Mouse (Mus musculus) forebrain, embryonic 11.5 days (tissue): ENCODE data around the gene Fmo2. TPM values are rescaled to one million over a fixed set of nuclear protein-coding genes. Genes with fewer than 3 reads are reported as not detected.
A peak's percentile ranks its signal among the peaks of the same experiment; 100 is the strongest.

ENCODE experiments used
- ATAC-seq: fragments of 200-750 bp; cut with Nextera tagmentation; replicated peaks from 2 replicates; pipeline ENCODE4 v1.8.0; 2017; ENCODE audit warnings: moderate TSS enrichment; ENCODE audit not compliant: low FRiP score
- DNase-seq: peaks from one replicate; pipeline ENCODE4 v3.0.0-alpha.2; 2017; ENCODE audit warnings: low spot score
- H3K27ac ChIP-seq: fragments of 300-500 bp; sonication (generic); 2 replicates; pipeline ENCODE4 v1.5.1; 2014; ENCODE audit warnings: low read depth, low read length
- H3K27me3 ChIP-seq: fragments of 300-500 bp; sonication (generic); 2 replicates; pipeline ENCODE4 v1.6.1; 2014; ENCODE audit warnings: mild to moderate bottlenecking, low read length, mixed read lengths; ENCODE audit not compliant: control insufficient read depth, insufficient read depth
- H3K36me3 ChIP-seq: fragments of 300-500 bp; sonication (generic); 2 replicates; pipeline ENCODE4 v1.6.1; 2014; ENCODE audit warnings: mild to moderate bottlenecking, low read length, moderate library complexity, mixed read lengths; ENCODE audit not compliant: control insufficient read depth, insufficient read depth
- H3K4me1 ChIP-seq: fragments of 300-500 bp; sonication (generic); replicated peaks from 2 replicates; pipeline ENCODE4 v1.6.1; 2014; ENCODE audit warnings: low read length, mixed read lengths; ENCODE audit not compliant: control insufficient read depth, insufficient read depth
- H3K4me2 ChIP-seq: fragments of 300-500 bp; sonication (generic); 2 replicates; pipeline ENCODE4 v1.6.1; 2014; ENCODE audit warnings: low read depth, mild to moderate bottlenecking, low read length, moderate library complexity, mixed read lengths; ENCODE audit not compliant: severe bottlenecking
- H3K4me3 ChIP-seq: fragments of 300-500 bp; sonication (generic); 2 replicates; pipeline ENCODE4 v1.5.1; 2014; ENCODE audit warnings: low read depth, low read length
- H3K9ac ChIP-seq: fragments of 300-500 bp; sonication (generic); 2 replicates; pipeline ENCODE4 v1.6.1; 2014; ENCODE audit warnings: low read length
- H3K9me3 ChIP-seq: fragments of 300-500 bp; sonication (generic); 2 replicates; pipeline ENCODE4 v1.6.1; 2016; ENCODE audit warnings: low read length, mixed read lengths; ENCODE audit not compliant: control insufficient read depth
- WGBS: fragments of 180-500 bp; shearing (Covaris S2); extraction: QIAGEN DNeasy Blood & Tissue Kit; methylation state at CpG from one replicate; pipeline ENCODE4 v1.1.7; 2014; 5-methylcytosine and 5-hydroxymethylcytosine counted together
- polyA plus RNA-seq: library from polyadenylated mRNA; unstranded; fragments of >200 nt; fragmentation: Nextera tagmentation; extraction: Ambion mirVana; gene quantifications from 2 replicates; pipeline ENCODE4 v1.2.1, GENCODE M21; 2014

Fmo2 gene
- polyA plus RNA-seq, 1 experiment from 2014 or later, result 0.13 TPM

DNA sequence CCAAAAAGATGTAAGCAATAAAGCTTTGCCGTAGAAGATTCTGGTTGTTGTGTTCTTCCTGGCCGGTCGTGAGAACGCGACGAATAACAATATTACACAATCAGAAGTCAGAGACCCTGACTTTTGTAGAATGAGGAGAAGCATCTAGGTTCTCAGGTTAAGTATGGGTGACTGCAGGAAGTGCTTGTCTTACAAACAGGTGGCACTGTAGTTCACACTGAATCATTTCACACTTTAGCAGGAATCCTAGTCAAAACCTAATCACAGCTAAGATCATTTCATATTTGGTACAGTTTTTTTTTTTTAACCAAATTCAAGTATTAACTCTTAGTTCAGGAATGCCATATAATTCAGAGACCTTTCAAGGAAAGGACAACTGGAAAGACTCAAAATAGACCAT lies 51.0 kb downstream of the Fmo2 start:
- no peak overlapping the region for H3K4me3 ChIP-seq
- no peaks in the 10 kb centered on the region for H3K27me3 ChIP-seq
- ATAC-seq (no peak), DNase-seq (no peak)
- no peak overlapping the region for H3K4me2 ChIP-seq
- H3K9ac ChIP-seq, result no peak overlapping the region
- no peaks in the 10 kb centered on the region for H3K9me3 ChIP-seq
- no peaks in the 10 kb centered on the region for H3K4me1 ChIP-seq
- no peaks in the 10 kb centered on the region for H3K36me3 ChIP-seq
- H3K27ac ChIP-seq, result no peak overlapping the region
- WGBS, result 94% methylated on average over 6 of the region's 6 CpGs

DNA sequence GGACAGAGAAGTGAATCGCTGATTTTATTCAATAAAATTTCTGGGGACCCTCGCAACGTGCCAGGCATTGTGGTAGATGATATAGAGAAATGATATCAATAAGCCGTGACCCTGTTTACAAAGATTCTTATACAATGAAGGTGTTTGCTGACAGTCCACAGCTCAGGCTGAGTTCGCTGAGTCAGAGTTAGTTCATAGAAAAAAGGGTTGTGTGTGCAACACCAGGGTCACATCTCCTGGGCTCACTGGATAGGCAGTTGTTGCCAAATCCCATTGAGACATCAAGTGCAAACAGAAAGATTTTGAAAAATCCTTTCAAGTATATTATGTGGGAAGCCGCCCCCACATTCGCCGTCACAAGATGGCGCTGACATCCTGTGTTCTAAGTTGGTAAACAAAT lies 58.3 kb downstream of the Fmo2 start:
- ATAC-seq (no peak), DNase-seq (no peak)
- WGBS, result 97% methylated on average over 9 of the region's 9 CpGs
- H3K9ac ChIP-seq, result no peak overlapping the region
- H3K4me3 ChIP-seq, result no peak overlapping the region
- no peak overlapping the region for H3K4me2 ChIP-seq
- no peak overlapping the region for H3K27ac ChIP-seq
- no peaks in the 10 kb centered on the region for H3K9me3 ChIP-seq
- H3K27me3 ChIP-seq, result no peaks in the 10 kb centered on the region
- H3K4me1 ChIP-seq, result no peaks in the 10 kb centered on the region
- H3K36me3 ChIP-seq, result no peaks in the 10 kb centered on the region

DNA sequence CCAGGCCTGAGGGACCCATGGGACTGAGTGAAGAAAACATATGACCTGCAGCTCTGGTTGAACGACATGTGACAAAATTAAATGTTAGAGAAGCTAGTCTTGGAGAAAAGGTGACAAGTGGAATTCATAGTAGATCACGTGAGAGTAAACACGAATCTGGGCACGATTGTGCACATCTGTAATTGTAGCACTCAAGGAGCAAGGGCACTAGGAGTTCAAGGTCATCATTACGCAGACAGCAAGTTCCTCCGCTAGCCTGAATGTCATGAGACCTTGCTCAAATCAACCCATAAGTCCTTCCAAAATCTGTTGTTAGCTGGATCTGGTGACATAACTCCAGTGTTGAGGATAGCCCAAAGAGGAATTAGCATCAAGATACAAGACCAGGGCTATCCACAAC lies 59.5 kb downstream of the Fmo2 start:
- no peaks in the 10 kb centered on the region for H3K4me1 ChIP-seq
- no peaks in the 10 kb centered on the region for H3K36me3 ChIP-seq
- ATAC-seq (no peak), DNase-seq (no peak)
- H3K4me3 ChIP-seq, result no peak overlapping the region
- 92% methylated on average over 6 of the region's 6 CpGs for WGBS
- no peak overlapping the region for H3K9ac ChIP-seq
- H3K9me3 ChIP-seq, result no peaks in the 10 kb centered on the region
- H3K27me3 ChIP-seq, result no peaks in the 10 kb centered on the region
- H3K27ac ChIP-seq, result no peak overlapping the region
- no peak overlapping the region for H3K4me2 ChIP-seq

DNA sequence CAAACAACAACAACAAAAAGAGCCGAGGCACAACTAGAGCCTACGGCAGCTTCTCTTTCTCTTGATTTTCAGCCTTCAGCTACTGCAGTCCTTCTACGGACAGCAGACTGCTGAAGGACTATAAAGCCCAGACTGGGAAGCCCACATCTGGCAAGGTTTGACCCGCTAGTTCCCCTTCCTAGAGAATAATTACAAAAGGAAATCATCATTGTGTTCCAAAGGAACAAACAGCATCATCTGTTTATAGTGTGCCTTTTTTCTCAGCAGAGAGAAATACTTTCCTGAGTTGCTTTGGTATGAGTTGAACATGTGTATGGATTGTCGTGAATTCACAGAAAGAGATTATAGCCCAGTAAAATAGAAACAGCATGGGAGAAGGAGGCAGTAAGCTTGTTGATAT lies 64.2 kb downstream of the Fmo2 start:
- Histone ChIP-seq H3K9ac (no peak overlapping the region), H3K4me1 (peaks cover 7% of the 10 kb centered on the region; the same call in 1 of the 2 replicates), H3K27me3 (no peaks in the 10 kb centered on the region; the same call in 1 of the 2 replicates), H3K4me2 (no peak overlapping the region), H3K27ac (no peak overlapping the region), H3K9me3 (no peaks in the 10 kb centered on the region), H3K36me3 (no peaks in the 10 kb centered on the region), H3K4me3 (no peak overlapping the region)
- ATAC-seq (no peak), DNase-seq (no peak)
- WGBS, result 86% methylated on average over 5 of the region's 5 CpGs

DNA sequence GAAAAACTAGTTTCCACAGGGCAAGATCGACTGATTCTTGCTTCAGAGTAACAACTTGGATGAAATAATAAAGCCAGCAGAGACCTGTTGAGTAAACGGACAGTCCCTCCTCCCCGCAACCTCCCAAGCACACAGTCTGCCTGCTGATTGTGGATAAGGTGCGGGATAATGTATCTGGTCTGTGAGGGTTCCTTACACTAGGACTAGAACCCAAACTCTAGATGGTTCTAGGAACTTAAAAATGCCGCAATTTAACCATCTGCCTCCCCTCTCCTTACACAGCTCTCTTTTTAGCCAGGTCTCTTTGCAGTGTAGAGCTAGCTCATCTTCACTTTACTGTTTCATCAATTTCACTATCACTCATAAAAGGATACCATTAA lies 66.0 kb downstream of the Fmo2 start:
- H3K4me1 ChIP-seq, result peaks cover 7% of the 10 kb centered on the region; the same call in 1 of the 2 replicates
- no peaks in the 10 kb centered on the region for H3K36me3 ChIP-seq
- no peaks in the 10 kb centered on the region for H3K9me3 ChIP-seq
- H3K27me3 ChIP-seq, result no peaks in the 10 kb centered on the region; the same call in 1 of the 2 replicates
- no peak overlapping the region for H3K4me3 ChIP-seq
- peak overlapping the region; percentile 11; the same call in 1 of the 2 replicates for H3K4me2 ChIP-seq
- ATAC-seq (peak; percentile 68), DNase-seq (no peak)
- no peak overlapping the region; the same call in 1 of the 2 replicates for H3K9ac ChIP-seq
- WGBS, result 19% methylated on average over 5 of the region's 5 CpGs
- peak overlapping the region; percentile 37; the same call in 1 of the 2 replicates for H3K27ac ChIP-seq

DNA sequence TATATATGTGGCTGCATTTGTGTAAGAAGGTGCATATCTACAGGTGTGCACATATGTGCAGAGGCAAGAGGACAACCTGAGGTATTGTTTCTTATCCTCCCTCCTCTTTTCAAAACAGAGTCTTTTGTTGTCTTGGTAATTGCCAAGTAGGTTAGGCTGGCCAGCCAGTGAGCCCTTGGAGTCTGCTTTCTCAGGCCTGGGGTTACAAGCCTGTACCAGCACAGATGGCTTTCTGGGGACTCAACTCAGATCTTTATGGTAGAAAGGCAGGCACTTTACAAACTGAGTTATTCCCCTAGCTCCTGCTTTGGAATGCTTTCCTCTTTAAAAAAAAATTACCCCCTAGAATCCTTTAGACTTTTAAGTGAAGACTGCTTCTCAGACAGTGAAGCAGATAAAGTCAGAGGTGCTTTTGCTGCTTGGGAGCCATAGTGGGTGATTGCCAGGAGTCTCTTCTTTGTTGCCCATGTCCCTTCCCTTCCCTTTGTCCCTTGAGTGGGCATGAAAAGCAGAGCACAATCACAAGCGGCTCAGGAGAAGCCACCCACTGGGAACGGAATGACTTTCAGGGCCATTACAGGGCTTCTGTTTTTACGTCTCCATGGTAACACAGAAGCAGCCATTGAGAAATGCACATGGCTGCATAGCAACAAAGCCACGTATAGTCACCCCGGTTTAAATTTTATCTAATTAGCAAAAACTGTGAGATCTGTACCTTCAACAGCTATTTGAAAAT lies 66.5 kb downstream of the Fmo2 start:
- H3K9me3 ChIP-seq, result no peaks in the 10 kb centered on the region
- H3K27me3 ChIP-seq, result no peaks in the 10 kb centered on the region; the same call in 1 of the 2 replicates
- 1% methylated on average over 5 of the region's 5 CpGs for WGBS
- H3K4me3 ChIP-seq, result no peak overlapping the region
- peak overlapping the region; percentile 57 for H3K27ac ChIP-seq
- no peaks in the 10 kb centered on the region for H3K36me3 ChIP-seq
- DNase-seq (peak; percentile 80), ATAC-seq (peak; percentile 97)
- H3K4me1 ChIP-seq, result peaks cover 7% of the 10 kb centered on the region; the same call in 1 of the 2 replicates
- H3K9ac ChIP-seq, result no peak overlapping the region
- peak overlapping the region; percentile 12; the same call in 1 of the 2 replicates for H3K4me2 ChIP-seq

Other genes with a start within 250 kb of the Fmo2 start
- not detected in 2 replicates for gene Myocos, start 240.5 kb downstream of the Fmo2 start, polyA plus RNA-seq
- gene Prrc2c, start 158.2 kb downstream of the Fmo2 start, polyA plus RNA-seq, result 159 and 160 TPM in 2 replicates
- 0.37 and 0.71 TPM in 2 replicates for gene Fmo4, start 84.8 kb downstream of the Fmo2 start, polyA plus RNA-seq
- 15.3 and 19.9 TPM in 2 replicates for gene Fmo1, start 32.1 kb downstream of the Fmo2 start, polyA plus RNA-seq
- gene Fmo6, start 38.8 kb upstream of the Fmo2 start, polyA plus RNA-seq, result not detected in 2 replicates
- gene Fmo3, start 85.8 kb upstream of the Fmo2 start, polyA plus RNA-seq, result not detected in 2 replicates
- not detected in 2 replicates for gene Mroh9, start 186.9 kb upstream of the Fmo2 start, polyA plus RNA-seq